Mouse (Mus musculus): ENCODE results near the gene Brpf1.

- no peak for TF ChIP-seq CTCF (IDR thresholded peaks at IDR 0.05; ENCODE audit: extremely low read depth, insufficient read length, insufficient replicate concordance, low read depth, low read length)
- no peak for TF ChIP-seq POLR2A (IDR thresholded peaks at IDR 0.05; ENCODE audit: low read depth, low read length)
Measured at GRCm38 (mm10) chr6:113331721-113332120, 24.8 kb downstream of the Brpf1 start.

Measured in small intestine, adult 2 months (tissue).